Mouse (Mus musculus) intestine, postnatal 0 days (tissue): ENCODE data around the gene Qprt. TPM values are rescaled to one million over a fixed set of nuclear protein-coding genes. Genes with fewer than 3 reads are reported as not detected.

Source experiments
- ATAC-seq: fragments of 200-750 bp; cut with Nextera tagmentation; 2 replicates; pipeline ENCODE4 v1.8.0; 2017; ENCODE audit warnings: mild to moderate bottlenecking, moderate TSS enrichment, moderate library complexity
- H3K27ac ChIP-seq: fragments of 300-500 bp; sonication (generic); 2 replicates; pipeline ENCODE4 v1.5.1; 2014; ENCODE audit warnings: mild to moderate bottlenecking, low read depth, low read length, moderate library complexity
- H3K27me3 ChIP-seq: fragments of 300-500 bp; sonication (generic); replicated peaks from 2 replicates; pipeline ENCODE4 v1.6.1; 2014; ENCODE audit warnings: low read length, mixed read lengths; ENCODE audit not compliant: control insufficient read depth, insufficient read depth
- H3K36me3 ChIP-seq: fragments of 300-500 bp; sonication (generic); 2 replicates; pipeline ENCODE4 v1.6.1; 2014; ENCODE audit warnings: mild to moderate bottlenecking, moderate library complexity; ENCODE audit not compliant: control insufficient read depth, insufficient read depth
- H3K4me1 ChIP-seq: fragments of 300-500 bp; sonication (generic); replicated peaks from 2 replicates; pipeline ENCODE4 v1.6.1; 2014; ENCODE audit warnings: antibody characterized with exemption, low read length, mixed read lengths; ENCODE audit not compliant: control insufficient read depth, insufficient read depth
- H3K4me2 ChIP-seq: fragments of 300-500 bp; sonication (generic); replicated peaks from 2 replicates; pipeline ENCODE4 v1.6.1; 2014; ENCODE audit warnings: low read depth, mild to moderate bottlenecking, moderate library complexity
- H3K4me3 ChIP-seq: fragments of 300-500 bp; sonication (generic); 2 replicates; pipeline ENCODE4 v1.5.1; 2014; ENCODE audit warnings: low read depth, low read length
- H3K9ac ChIP-seq: fragments of 300-500 bp; sonication (generic); 2 replicates; pipeline ENCODE4 v1.6.1; 2014; ENCODE audit warnings: mild to moderate bottlenecking, low read depth, low read length
- H3K9me3 ChIP-seq: fragments of 300-500 bp; sonication (generic); 2 replicates; pipeline ENCODE4 v1.6.1; 2016; ENCODE audit warnings: mixed run types; ENCODE audit not compliant: control insufficient read depth
- CTCF ChIP-seq: sonication (generic); IDR thresholded peaks from 2 replicates; pipeline ENCODE4 v1.5.1; 2016; ENCODE audit warnings: low read depth, mild to moderate bottlenecking, control low read depth, antibody characterized with exemption, moderate library complexity
- WGBS: fragments of 180-500 bp; shearing (Covaris S2); extraction: QIAGEN DNeasy Blood & Tissue Kit; methylation state at CpG from one replicate; pipeline ENCODE4 v1.1.7; 2014; 5-methylcytosine and 5-hydroxymethylcytosine counted together
- polyA plus RNA-seq: library from polyadenylated mRNA; unstranded; fragments of >200 nt; fragmentation: Nextera tagmentation; extraction: Ambion mirVana; gene quantifications from 2 replicates; pipeline ENCODE4 v1.2.1, GENCODE M21; 2015

The Qprt gene
- polyA plus RNA-seq, 1 experiment from 2014 or later: 2.0 TPM

DNA sequence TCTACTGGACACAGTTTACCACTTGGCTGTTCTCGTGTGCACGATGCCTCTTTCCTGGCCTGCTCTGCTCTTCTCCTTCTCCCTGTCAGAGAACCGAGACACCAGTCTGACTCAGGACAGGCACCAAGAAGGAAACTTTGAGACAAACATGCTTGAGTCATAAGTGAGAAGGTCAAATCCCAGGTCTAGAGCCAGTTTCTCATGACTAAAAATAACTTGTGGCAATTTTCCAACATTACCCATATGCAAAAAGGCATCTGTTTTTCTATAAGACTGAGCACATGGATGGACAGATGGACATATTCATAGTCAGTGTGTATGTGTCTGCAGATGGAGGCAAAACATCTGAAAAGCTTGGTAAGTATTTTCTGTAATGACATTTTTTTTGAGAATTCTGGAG lies 31.5 kb upstream of the Qprt start:
- H3K9me3 ChIP-seq: no peaks in the 10 kb centered on the region
- WGBS: 67% methylated on average over 3 of the region's 3 CpGs
- no peak for TF ChIP-seq CTCF

DNA sequence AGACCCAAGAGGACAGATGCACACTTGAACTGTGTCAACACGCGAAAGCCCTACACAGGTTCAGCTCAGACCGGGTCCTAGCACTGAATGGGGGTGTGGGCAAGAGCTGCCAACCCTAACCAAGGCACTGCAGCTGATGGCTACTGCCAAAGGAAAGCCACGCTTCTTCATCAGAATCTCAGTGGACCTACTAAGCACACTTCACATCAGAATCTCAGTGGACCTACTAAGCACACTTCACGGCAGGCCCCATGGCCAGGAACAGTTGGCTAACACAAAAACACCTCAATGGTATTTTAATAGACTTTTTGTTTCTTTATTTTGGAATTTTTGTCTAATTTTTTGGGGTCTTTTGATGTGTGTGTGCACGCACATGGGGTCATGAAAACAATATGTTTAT lies 30.4 kb upstream of the Qprt start:
- no peak for ATAC-seq
- H3K4me1 ChIP-seq: no peaks in the 10 kb centered on the region

More for the DNA sequence above, 31.5 kb upstream of the Qprt start:
- no peak overlapping the region for H3K27ac ChIP-seq
- H3K36me3 ChIP-seq: no peaks in the 10 kb centered on the region
- no peak overlapping the region for H3K4me2 ChIP-seq
- H3K4me1 ChIP-seq: no peaks in the 10 kb centered on the region
- no peak overlapping the region for H3K9ac ChIP-seq
- no peak for ATAC-seq
- no peaks in the 10 kb centered on the region for H3K27me3 ChIP-seq
- H3K4me3 ChIP-seq: no peak overlapping the region

DNA sequence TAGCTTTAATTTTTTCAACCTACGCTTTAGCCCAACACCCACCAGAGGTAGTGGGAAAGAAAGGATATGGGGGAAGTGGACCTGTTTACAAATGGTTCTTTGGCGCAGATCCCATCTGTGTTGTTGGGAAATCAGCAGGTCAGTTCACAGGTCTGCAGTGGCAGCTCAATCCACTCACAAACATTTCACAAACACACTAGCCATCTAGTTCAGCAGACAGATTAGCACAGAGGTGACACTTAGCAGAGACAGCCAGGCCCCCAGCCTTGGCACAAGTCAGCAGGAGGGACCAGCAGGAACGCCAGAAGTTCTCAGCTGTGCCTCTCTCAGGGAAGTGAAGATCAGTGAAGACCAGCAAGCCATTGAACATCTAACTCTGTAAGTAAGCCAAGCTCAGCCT lies 25.9 kb upstream of the Qprt start:
- no peak overlapping the region for H3K4me2 ChIP-seq
- no peaks in the 10 kb centered on the region for H3K9me3 ChIP-seq
- 61% methylated on average over 3 of the region's 3 CpGs for WGBS
- no peak overlapping the region for H3K4me3 ChIP-seq
- no peak overlapping the region for H3K9ac ChIP-seq
- H3K36me3 ChIP-seq: no peaks in the 10 kb centered on the region
- no peaks in the 10 kb centered on the region for H3K27me3 ChIP-seq
- TF ChIP-seq CTCF: no peak
- ATAC-seq: no peak
- no peaks in the 10 kb centered on the region for H3K4me1 ChIP-seq
- no peak overlapping the region for H3K27ac ChIP-seq

More for the DNA sequence above, 30.4 kb upstream of the Qprt start:
- Histone ChIP-seq H3K27me3 (no peaks in the 10 kb centered on the region), H3K4me3 (no peak overlapping the region), H3K9me3 (no peaks in the 10 kb centered on the region), H3K9ac (no peak overlapping the region), H3K36me3 (no peaks in the 10 kb centered on the region), H3K27ac (no peak overlapping the region), H3K4me2 (no peak overlapping the region)
- 87% methylated on average over 6 of the region's 6 CpGs for WGBS
- no peak for TF ChIP-seq CTCF

DNA sequence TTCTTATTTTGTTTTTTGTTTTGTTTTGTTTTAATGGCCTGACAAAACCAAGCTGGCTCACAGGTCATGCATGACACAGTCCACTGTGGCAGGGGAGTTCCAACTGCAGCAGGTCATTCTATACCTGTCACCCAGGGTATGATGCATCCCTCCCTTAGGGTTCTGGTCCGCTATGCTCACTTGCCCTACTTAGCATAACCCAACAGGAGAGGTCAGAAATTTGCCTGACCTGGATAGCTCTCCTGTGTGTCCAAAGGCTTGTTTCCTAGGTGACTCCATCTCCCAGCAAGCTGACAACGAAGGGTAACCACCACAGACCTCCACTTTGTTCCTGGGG lies 24.2 kb upstream of the Qprt start:
- TF ChIP-seq CTCF: no peak
- WGBS: 77% methylated on average over 2 of the region's 2 CpGs
- no peaks in the 10 kb centered on the region for H3K9me3 ChIP-seq
- no peak for ATAC-seq
- no peak overlapping the region for H3K9ac ChIP-seq
- no peaks in the 10 kb centered on the region for H3K27me3 ChIP-seq
- no peak overlapping the region for H3K27ac ChIP-seq
- no peak overlapping the region for H3K4me3 ChIP-seq
- H3K36me3 ChIP-seq: no peaks in the 10 kb centered on the region
- no peaks in the 10 kb centered on the region for H3K4me1 ChIP-seq
- no peak overlapping the region for H3K4me2 ChIP-seq

DNA sequence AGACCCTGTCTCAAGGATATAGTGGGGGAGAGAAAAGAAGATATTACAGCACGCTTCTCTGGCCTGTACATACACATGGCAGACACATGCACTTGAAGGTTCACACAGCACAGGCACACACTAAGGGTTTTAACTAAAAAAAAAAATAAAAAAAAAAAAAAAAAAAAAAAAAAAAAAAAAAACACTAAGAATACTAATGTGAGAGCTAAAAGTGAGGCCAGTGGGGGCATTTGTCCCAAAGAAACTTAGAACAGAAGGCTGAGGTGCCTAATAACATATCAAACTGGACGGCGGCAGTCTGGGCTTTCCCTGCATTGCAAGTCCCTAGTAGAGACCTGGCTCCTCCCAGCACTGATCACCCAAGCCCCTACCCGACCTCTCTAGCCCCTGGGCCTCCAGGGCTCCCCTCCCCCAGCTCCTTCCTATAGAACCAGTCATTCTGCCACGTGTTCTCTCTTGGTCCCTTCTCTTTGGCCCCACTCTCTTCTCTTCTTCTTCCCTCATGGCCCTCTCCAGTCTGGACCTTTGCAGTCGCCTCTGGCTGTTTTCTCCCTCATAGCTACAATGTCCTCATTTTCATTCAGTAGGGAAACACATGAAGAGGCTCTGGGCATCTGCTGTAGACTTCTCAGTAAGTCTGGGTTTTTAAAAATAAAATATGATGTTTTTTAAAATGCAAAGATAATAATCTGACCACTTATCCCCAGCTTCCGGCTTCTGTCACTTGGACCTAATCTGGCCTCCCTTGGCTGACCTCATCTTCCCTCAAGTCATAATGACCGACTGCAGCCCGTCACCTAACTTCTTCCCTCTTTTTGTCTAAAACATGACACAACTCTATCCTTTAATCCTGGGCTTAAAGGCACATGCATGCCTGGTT lies 23.6 kb upstream of the Qprt start:
- TF ChIP-seq CTCF: no peak
- Histone ChIP-seq H3K4me2 (no peak overlapping the region), H3K9me3 (no peaks in the 10 kb centered on the region), H3K9ac (no peak overlapping the region), H3K27me3 (no peaks in the 10 kb centered on the region), H3K4me1 (no peaks in the 10 kb centered on the region), H3K36me3 (no peaks in the 10 kb centered on the region), H3K4me3 (no peak overlapping the region), H3K27ac (no peak overlapping the region)
- 58% methylated on average over 9 of the region's 9 CpGs for WGBS
- ATAC-seq: no peak

DNA sequence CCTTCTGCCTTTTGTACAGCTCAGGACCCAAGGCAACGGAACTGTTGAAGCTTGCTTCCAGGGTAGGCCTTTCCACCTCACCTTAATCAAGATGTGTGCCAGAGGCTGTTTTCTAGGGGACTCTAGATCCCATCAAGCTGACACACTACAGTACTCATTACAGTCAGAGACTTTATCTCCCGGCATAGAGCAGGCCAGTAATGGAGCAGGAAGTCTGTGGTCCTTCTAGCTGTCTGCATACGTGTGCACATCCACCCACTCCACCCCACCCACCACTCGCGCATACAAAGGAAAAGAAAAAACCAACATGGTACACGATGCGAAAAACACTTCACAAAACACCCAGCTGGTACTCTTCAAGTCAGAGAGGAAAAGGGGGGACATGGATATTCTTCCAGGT lies 22.4 kb upstream of the Qprt start:
- no peaks in the 10 kb centered on the region for H3K36me3 ChIP-seq
- no peak overlapping the region for H3K4me3 ChIP-seq
- no peaks in the 10 kb centered on the region for H3K27me3 ChIP-seq
- H3K27ac ChIP-seq: no peak overlapping the region
- no peak overlapping the region for H3K4me2 ChIP-seq
- no peak overlapping the region for H3K9ac ChIP-seq
- ATAC-seq: no peak
- no peak for TF ChIP-seq CTCF
- WGBS: 77% methylated on average over 7 of the region's 7 CpGs
- H3K9me3 ChIP-seq: no peaks in the 10 kb centered on the region
- no peaks in the 10 kb centered on the region for H3K4me1 ChIP-seq
